Mouse (Mus musculus) stomach, embryonic 16.5 days (tissue): Measurements from ENCODE around the gene Cenpx. TPM values are rescaled to one million over a fixed set of nuclear protein-coding genes. Genes with fewer than 3 reads are reported as not detected.
"Not testable (repeated sequence)": the region's sequence is repeated elsewhere in the genome, so short reads cannot be mapped to it uniquely, and the experiment has no call there.

Source experiments
- ATAC-seq: fragments of 200-750 bp; cut with Nextera tagmentation; 2 replicates; pipeline ENCODE4 v1.8.0; 2017; ENCODE audit warnings: moderate number of reproducible peaks, moderate TSS enrichment; ENCODE audit not compliant: insufficient read depth, low FRiP score
- H3K27ac ChIP-seq: fragments of 300-500 bp; sonication (generic); 2 replicates; pipeline ENCODE4 v1.5.1; 2014; ENCODE audit warnings: low read length
- H3K27me3 ChIP-seq: fragments of 300-500 bp; sonication (generic); 2 replicates; pipeline ENCODE4 v1.6.1; 2014; ENCODE audit warnings: low read length, control low read depth, mixed read lengths; ENCODE audit not compliant: control insufficient read depth, insufficient read depth
- H3K36me3 ChIP-seq: fragments of 300-500 bp; sonication (generic); 2 replicates; pipeline ENCODE4 v1.6.1; 2014; ENCODE audit warnings: low read length; ENCODE audit not compliant: control insufficient read depth, insufficient read depth
- H3K4me1 ChIP-seq: fragments of 300-500 bp; sonication (generic); 2 replicates; pipeline ENCODE4 v1.6.1; 2014; ENCODE audit warnings: low read length, control low read depth, mixed read lengths; ENCODE audit not compliant: control insufficient read depth, insufficient read depth
- H3K4me2 ChIP-seq: fragments of 300-500 bp; sonication (generic); 2 replicates; pipeline ENCODE4 v1.6.1; 2014; ENCODE audit warnings: low read depth, low read length, mixed read lengths
- H3K4me3 ChIP-seq: fragments of 300-500 bp; sonication (generic); replicated peaks from 2 replicates; pipeline ENCODE4 v1.5.1; 2014; ENCODE audit warnings: mild to moderate bottlenecking, low read length
- H3K9ac ChIP-seq: fragments of 300-500 bp; sonication (generic); 2 replicates; pipeline ENCODE4 v1.6.1; 2014; ENCODE audit warnings: low read length
- H3K9me3 ChIP-seq: fragments of 300-500 bp; sonication (generic); replicated peaks from 2 replicates; pipeline ENCODE4 v1.6.1; 2016; ENCODE audit warnings: low read length, control low read depth; ENCODE audit not compliant: control insufficient read depth
- WGBS: fragments of 180-500 bp; shearing (Covaris S2); extraction: QIAGEN DNeasy Blood & Tissue Kit; methylation state at CpG from one replicate; pipeline ENCODE4 v1.1.7; 2014; 5-methylcytosine and 5-hydroxymethylcytosine counted together
- polyA plus RNA-seq: library from polyadenylated mRNA; unstranded; fragments of >200 nt; fragmentation: Nextera tagmentation; extraction: Ambion mirVana; gene quantifications from 2 replicates; pipeline ENCODE4 v1.2.1, GENCODE M21; 2015

Cenpx gene
- polyA plus RNA-seq, 1 experiment from 2014 or later: 153 TPM

- not testable (repeated sequence) for H3K4me2 ChIP-seq, ATAC-seq, H3K27me3 ChIP-seq, H3K36me3 ChIP-seq, H3K4me3 ChIP-seq, H3K9ac ChIP-seq, H3K9me3 ChIP-seq, H3K27ac ChIP-seq, H3K4me1 ChIP-seq
- WGBS: 87% methylated on average over 3 of the region's 5 CpGs
Observed at GRCm38 (mm10) chr11:120675875-120676274, 37.7 kb downstream of the Cenpx start.

DNA sequence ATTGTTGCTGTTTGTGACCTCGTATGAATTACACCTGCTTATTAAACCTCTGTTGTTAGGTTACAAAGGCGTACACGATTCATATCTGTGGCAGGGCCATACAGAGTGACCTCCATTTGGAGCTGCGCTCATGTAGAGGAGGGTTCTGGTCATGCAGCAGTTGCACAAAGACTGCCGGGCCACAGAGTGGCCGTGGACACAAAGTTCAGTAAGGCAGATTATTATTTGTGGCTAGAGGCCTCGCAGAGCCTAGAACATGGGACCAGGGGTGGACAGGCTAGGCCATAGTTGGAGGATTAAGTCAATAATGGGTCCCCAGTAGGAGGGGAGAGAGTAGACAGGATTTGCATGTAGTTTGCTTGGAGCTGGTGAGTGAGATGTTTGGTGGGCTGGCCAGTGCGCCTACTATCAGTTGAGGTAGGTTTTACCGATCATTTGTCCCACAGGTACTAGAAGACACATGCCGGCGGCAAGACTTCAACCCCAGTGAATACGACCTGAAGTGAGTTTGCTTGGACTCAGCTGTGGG, 39.9 kb downstream of the Cenpx start:
- no peaks in the 10 kb centered on the region for H3K9me3 ChIP-seq
- peaks cover 7% of the 10 kb centered on the region for H3K4me1 ChIP-seq
- H3K27ac ChIP-seq: peak overlapping the region; percentile 91
- WGBS: 34% methylated on average over 12 of the region's 12 CpGs
- peak overlapping the region; percentile 77 for H3K4me3 ChIP-seq
- 0 out of 2 replicates have a peak, but pooled peaks have one; percentile 1 for ATAC-seq
- peak overlapping the region; percentile 87 for H3K9ac ChIP-seq
- no peaks in the 10 kb centered on the region for H3K36me3 ChIP-seq
- no peaks in the 10 kb centered on the region for H3K27me3 ChIP-seq
- H3K4me2 ChIP-seq: peak overlapping the region; percentile 99

DNA sequence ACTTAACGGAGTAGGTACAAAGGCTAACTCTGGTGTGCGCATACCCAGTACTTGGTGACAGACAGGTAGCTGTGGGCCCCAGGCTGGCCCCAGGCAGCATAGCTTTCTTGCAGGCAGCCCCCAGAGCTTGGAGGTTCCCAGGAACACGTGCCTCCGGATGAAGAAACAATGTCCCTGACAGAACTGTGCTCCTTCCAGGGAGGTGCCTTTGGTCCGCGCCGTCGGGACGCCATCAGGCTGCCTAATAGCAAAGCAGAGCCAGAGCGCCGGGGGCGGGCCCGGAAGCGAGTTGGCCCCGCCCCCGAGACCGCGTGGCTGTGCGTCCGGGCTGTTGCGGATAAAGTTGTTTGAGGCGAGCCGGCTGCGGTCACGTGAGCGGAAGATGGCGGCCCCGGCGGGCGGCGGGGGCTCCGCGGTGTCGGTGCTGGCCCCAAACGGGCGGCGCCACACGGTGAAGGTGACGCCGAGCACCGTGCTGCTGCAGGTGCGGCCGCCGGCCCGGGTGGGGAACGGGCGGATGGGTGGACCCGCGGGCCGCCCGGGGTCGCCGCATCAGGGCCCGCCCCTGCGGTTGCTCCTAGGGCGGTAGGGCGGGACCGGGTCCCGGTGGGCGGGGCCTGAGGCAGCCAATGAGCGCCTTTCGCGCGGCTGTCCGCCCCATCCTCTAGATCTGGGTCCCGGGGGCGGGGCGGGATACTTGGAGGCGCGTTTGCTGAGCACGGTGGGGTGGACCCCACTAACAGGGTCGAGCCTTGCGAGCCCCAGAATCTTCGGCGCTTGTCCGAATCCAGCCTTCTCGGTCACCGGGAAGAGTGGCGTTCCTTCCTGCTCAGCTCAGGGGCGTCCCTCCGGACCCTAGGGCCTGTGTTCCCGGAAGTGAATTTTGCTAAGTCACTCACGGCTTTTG, 40.6 kb downstream of the Cenpx start, which contains the start of gene Aspscr1:
TSS of gene Aspscr1 (plus strand) at position 287 of the 907 bp plus-strand sequence.
- H3K9me3 ChIP-seq: no peaks in the 10 kb centered on the region
- peaks cover 7% of the 10 kb centered on the region for H3K4me1 ChIP-seq
- under 1% methylated on average over 80 of the region's 83 CpGs for WGBS
- peak within 1 kb of the TSS; percentile 87 for H3K9ac ChIP-seq
- peak within 1 kb of the TSS; percentile 91 for H3K27ac ChIP-seq
- H3K4me2 ChIP-seq: peak within 1 kb of the TSS; percentile 99
- H3K27me3 ChIP-seq: no peaks in the 10 kb centered on the region
- H3K36me3 ChIP-seq: no peaks in the 10 kb centered on the region
- peak; percentile 97 for ATAC-seq
- peak within 1 kb of the TSS; percentile 77 for H3K4me3 ChIP-seq

DNA sequence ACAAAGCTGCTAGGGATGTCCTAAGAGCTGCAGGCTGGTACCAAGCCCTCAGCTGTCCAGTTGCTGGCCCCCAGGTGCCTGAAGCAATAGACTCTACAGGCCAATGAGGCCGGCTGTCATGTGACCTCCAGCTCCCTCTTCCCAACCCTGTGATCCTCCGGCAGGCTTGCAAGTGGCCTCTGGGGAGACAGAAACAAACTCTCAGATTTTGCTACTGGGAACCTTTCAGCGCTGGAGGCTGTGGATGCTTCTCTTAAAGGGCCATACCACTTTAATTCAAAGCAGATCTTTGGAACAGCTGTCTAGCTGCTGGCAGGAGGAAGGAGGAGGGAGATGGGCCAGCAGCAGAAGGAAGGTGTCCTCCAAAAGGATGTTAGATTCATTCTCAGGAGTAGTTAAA, 46.9 kb downstream of the Cenpx start:
- Histone ChIP-seq H3K9ac (no peak overlapping the region), H3K27ac (no peak overlapping the region), H3K4me1 (no peaks in the 10 kb centered on the region; the same call in 1 of the 2 replicates), H3K4me3 (no peak overlapping the region), H3K9me3 (no peaks in the 10 kb centered on the region), H3K27me3 (peaks cover 13% of the 10 kb centered on the region), H3K4me2 (no peak overlapping the region), H3K36me3 (no peaks in the 10 kb centered on the region)
- WGBS: 12% methylated on average over 3 of the region's 3 CpGs
- no peak for ATAC-seq

GRCm38 (mm10) chr11:120665406-120665805, 48.1 kb downstream of the Cenpx start:
- Histone ChIP-seq H3K36me3 (no peaks in the 10 kb centered on the region), H3K4me2 (no peak overlapping the region), H3K4me3 (no peak overlapping the region), H3K9me3 (no peaks in the 10 kb centered on the region), H3K9ac (no peak overlapping the region), H3K4me1 (peaks cover 7% of the 10 kb centered on the region; the same call in 1 of the 2 replicates), H3K27me3 (peaks cover 25% of the 10 kb centered on the region), H3K27ac (no peak overlapping the region)
- 65% methylated on average over 3 of the region's 3 CpGs for whole genome bisulfite sequencing
- ATAC-seq: peak; percentile 56; the same call in 1 of the 2 replicates

- H3K4me3 ChIP-seq: no peak overlapping the region
- 82% methylated on average over 5 of the region's 5 CpGs for WGBS
- no peak for ATAC-seq
- H3K36me3 ChIP-seq: no peaks in the 10 kb centered on the region
- H3K27ac ChIP-seq: no peak overlapping the region
- peaks cover 14% of the 10 kb centered on the region for H3K4me1 ChIP-seq
- no peak overlapping the region for H3K4me2 ChIP-seq
- peaks cover 42% of the 10 kb centered on the region for H3K27me3 ChIP-seq
- H3K9ac ChIP-seq: no peak overlapping the region
- H3K9me3 ChIP-seq: no peaks in the 10 kb centered on the region
Observed at GRCm38 (mm10) chr11:120663714-120664113, 49.8 kb downstream of the Cenpx start.

DNA sequence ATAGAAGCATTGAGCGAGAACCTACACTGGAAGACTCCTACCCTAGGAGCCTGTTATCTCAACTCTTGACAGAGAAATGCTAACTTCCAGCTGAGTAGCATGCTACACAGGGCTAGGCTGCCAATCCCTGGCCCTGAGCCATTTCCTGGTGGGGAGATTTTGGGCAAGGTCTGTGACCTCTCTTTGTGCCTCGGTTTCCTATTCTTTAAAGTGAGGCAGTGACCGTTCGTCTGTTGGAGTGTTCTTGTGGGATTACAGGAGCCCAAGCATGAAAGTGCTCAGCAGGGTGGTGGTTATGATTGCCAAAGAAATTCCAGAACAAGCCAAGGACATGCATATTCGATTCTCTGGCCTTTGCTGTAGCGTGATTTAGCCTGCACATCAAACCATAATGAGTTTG, 50.8 kb downstream of the Cenpx start:
- Histone ChIP-seq H3K27me3 (peaks cover 51% of the 10 kb centered on the region), H3K4me3 (no peak overlapping the region), H3K4me1 (peaks cover 14% of the 10 kb centered on the region), H3K9me3 (no peaks in the 10 kb centered on the region), H3K36me3 (no peaks in the 10 kb centered on the region), H3K4me2 (no peak overlapping the region), H3K9ac (no peak overlapping the region), H3K27ac (no peak overlapping the region)
- WGBS: 73% methylated on average over 6 of the region's 6 CpGs
- no peak for ATAC-seq

GRCm38 (mm10) chr11:120661076-120661460, 52.5 kb downstream of the Cenpx start, which contains the start of gene Notum:
TSS of gene Notum (minus strand) at chr11:120661175.
- Histone ChIP-seq H3K4me1 (peaks cover 14% of the 10 kb centered on the region), H3K27me3 (peaks cover 59% of the 10 kb centered on the region), H3K36me3 (no peaks in the 10 kb centered on the region), H3K9ac (peak within 1 kb of the TSS; percentile 68), H3K9me3 (no peaks in the 10 kb centered on the region), H3K4me2 (peak within 1 kb of the TSS; percentile 79), H3K4me3 (peak within 1 kb of the TSS; percentile 50), H3K27ac (no peak within 1 kb of the TSS)
- under 1% methylated on average over 35 of the region's 35 CpGs for WGBS
- no peak for ATAC-seq
